In genomic region chr1:160533209-160533820, GRCm38 (mm10) we compare ENCODE assay signal across 16 mouse cellular contexts.
A peak's percentile ranks its signal among the peaks of the same experiment; 100 is the strongest.
DNase-seq lines count a peak whose midpoint lies in the region; ATAC-seq lines count a peak whose summit lies in the region.
"Had no signal": no experiment of that assay in that cellular context is flagged by ENCODE, and none has a peak within 500 bp of the region (broad histone marks: within the 10 kb centered on the region; RNA-seq: fewer than 3 reads in every experiment).

No protein-coding gene starts in this region.

- H3K9me3 ChIP-seq in heart, embryonic 16.5 days (replicated peaks; ENCODE audit: control insufficient read depth, low read length) = no peaks in the 10 kb centered on the region
- no peaks in the 10 kb centered on the region for H3K9me3 ChIP-seq in heart, embryonic 11.5 days (replicated peaks; ENCODE audit: control insufficient read depth, low read length)
- H3K9me3 ChIP-seq in forebrain, embryonic 12.5 days = no peaks in the 10 kb centered on the region
- no peaks in the 10 kb centered on the region for H3K9me3 ChIP-seq in hindbrain, embryonic 14.5 days (ENCODE audit: control insufficient read depth, low read length)
- H3K9me3 ChIP-seq in neural tube, embryonic 13.5 days = no peaks in the 10 kb centered on the region
- H3K9me3 ChIP-seq: embryonic facial prominence, embryonic 12.5 days; limb, embryonic 13.5 days; megakaryocyte, embryonic 14.5 days had no signal

- no peaks in the 10 kb centered on the region for H3K27me3 ChIP-seq in heart, embryonic 16.5 days (ENCODE audit: control insufficient read depth, insufficient read depth, low read length)
- no peaks in the 10 kb centered on the region for H3K27me3 ChIP-seq in heart, embryonic 11.5 days (ENCODE audit: control insufficient read depth, insufficient read depth, low read length)
- H3K27me3 ChIP-seq in forebrain, embryonic 12.5 days = no peaks in the 10 kb centered on the region
- no peaks in the 10 kb centered on the region for H3K27me3 ChIP-seq in hindbrain, embryonic 14.5 days (ENCODE audit: control insufficient read depth, insufficient read depth, low read length)
- no peaks in the 10 kb centered on the region for H3K27me3 ChIP-seq in neural tube, embryonic 13.5 days
- H3K27me3 ChIP-seq: embryonic facial prominence, embryonic 12.5 days; limb, embryonic 13.5 days; megakaryocyte, embryonic 14.5 days had no signal

- WGBS in heart, embryonic 16.5 days = 43% methylated on average over 6 of the region's 6 CpGs
- WGBS in heart, embryonic 11.5 days (ENCODE audit: insufficient replicate concordance) = 55% methylated on average over 6 of the region's 6 CpGs
- 32% methylated on average over 6 of the region's 6 CpGs for WGBS in forebrain, embryonic 12.5 days
- WGBS in hindbrain, embryonic 14.5 days = 50% methylated on average over 6 of the region's 6 CpGs
- 58% methylated on average over 6 of the region's 6 CpGs for WGBS in neural tube, embryonic 13.5 days

- no peak overlapping the region for H3K9ac ChIP-seq in heart, embryonic 16.5 days (ENCODE audit: low read length)
- no peak overlapping the region for H3K9ac ChIP-seq in heart, embryonic 11.5 days (ENCODE audit: low read depth, low read length)
- no peak overlapping the region for H3K9ac ChIP-seq in forebrain, embryonic 12.5 days
- no peak overlapping the region for H3K9ac ChIP-seq in hindbrain, embryonic 14.5 days
- H3K9ac ChIP-seq in neural tube, embryonic 13.5 days = no peak overlapping the region
- H3K9ac ChIP-seq: embryonic facial prominence, embryonic 12.5 days; limb, embryonic 13.5 days had no signal

- H3K4me2 ChIP-seq in heart, embryonic 16.5 days (ENCODE audit: low read depth, low read length) = no peak overlapping the region
- H3K4me2 ChIP-seq in heart, embryonic 11.5 days = no peak overlapping the region
- no peak overlapping the region for H3K4me2 ChIP-seq in forebrain, embryonic 12.5 days
- no peak overlapping the region for H3K4me2 ChIP-seq in hindbrain, embryonic 14.5 days (replicated peaks)
- H3K4me2 ChIP-seq in neural tube, embryonic 13.5 days = no peak overlapping the region
- H3K4me2 ChIP-seq: embryonic facial prominence, embryonic 12.5 days; limb, embryonic 13.5 days had no signal

- H3K36me3 ChIP-seq in heart, embryonic 16.5 days (ENCODE audit: control insufficient read depth, insufficient read depth) = no peaks in the 10 kb centered on the region
- no peaks in the 10 kb centered on the region for H3K36me3 ChIP-seq in heart, embryonic 11.5 days (ENCODE audit: control insufficient read depth, insufficient read depth, low read length)
- H3K36me3 ChIP-seq in forebrain, embryonic 12.5 days (replicated peaks) = no peaks in the 10 kb centered on the region
- H3K36me3 ChIP-seq in hindbrain, embryonic 14.5 days (replicated peaks; ENCODE audit: control insufficient read depth, insufficient read depth) = no peaks in the 10 kb centered on the region
- no peaks in the 10 kb centered on the region for H3K36me3 ChIP-seq in neural tube, embryonic 13.5 days
- H3K36me3 ChIP-seq: embryonic facial prominence, embryonic 12.5 days; limb, embryonic 13.5 days had no signal

- peak overlapping the region; percentile 9; the same call in 1 of the 2 replicates for H3K27ac ChIP-seq in heart, embryonic 16.5 days (ENCODE audit: low read length)
- H3K27ac ChIP-seq in heart, embryonic 11.5 days (ENCODE audit: low read depth, low read length) = no peak overlapping the region
- peak overlapping the region; percentile 87 for H3K27ac ChIP-seq in forebrain, embryonic 12.5 days
- H3K27ac ChIP-seq in hindbrain, embryonic 14.5 days = 0 out of 2 replicates have a peak overlapping the region, but pooled peaks have one; percentile 32
- peak overlapping the region; percentile 35 for H3K27ac ChIP-seq in neural tube, embryonic 13.5 days (replicated peaks)
- H3K27ac ChIP-seq: embryonic facial prominence, embryonic 12.5 days; limb, embryonic 13.5 days had no signal

- H3K4me3 ChIP-seq in heart, embryonic 16.5 days (ENCODE audit: low read length) = no peak overlapping the region
- no peak overlapping the region for H3K4me3 ChIP-seq in heart, embryonic 11.5 days (ENCODE audit: low read depth, low read length)
- H3K4me3 ChIP-seq in forebrain, embryonic 12.5 days (replicated peaks) = no peak overlapping the region
- H3K4me3 ChIP-seq in hindbrain, embryonic 14.5 days (replicated peaks; ENCODE audit: low read length) = no peak overlapping the region
- no peak overlapping the region for H3K4me3 ChIP-seq in neural tube, embryonic 13.5 days
- H3K4me3 ChIP-seq: embryonic facial prominence, embryonic 12.5 days; limb, embryonic 13.5 days; megakaryocyte, embryonic 14.5 days had no signal

- no peak for ATAC-seq in heart, embryonic 16.5 days (replicated peaks; ENCODE audit: extremely low read depth, insufficient read depth, low FRiP score)
- ATAC-seq in heart, embryonic 11.5 days (replicated peaks; ENCODE audit: insufficient number of reproducible peaks, low FRiP score, low TSS enrichment) = no peak
- ATAC-seq in forebrain, embryonic 12.5 days (ENCODE audit: low FRiP score) = peak; percentile 72
- no peak for ATAC-seq in hindbrain, embryonic 14.5 days (ENCODE audit: low FRiP score)
- ATAC-seq in neural tube, embryonic 13.5 days (ENCODE audit: low read depth) = no peak
- ATAC-seq: activated CD4-positive, CD25-positive, alpha-beta regulatory T cell, adult 4 months; inflammation-experienced regulatory T-cells, adult 6 months had no signal

- DNase-seq in hindbrain, embryonic 14.5 days (ENCODE audit: low spot score) = no peak
- DNase-seq in thymus, postnatal 14 days = no peak
- no peak for DNase-seq in cerebellum, postnatal 25 days
- DNase-seq: cerebellum, adult 8-10 months; lung, adult 18-20 months; right cerebral cortex, postnatal 4 days; thymus, postnatal 4 days had no signal

- peaks cover 20% of the 10 kb centered on the region for H3K4me1 ChIP-seq in heart, embryonic 16.5 days (ENCODE audit: control insufficient read depth, insufficient read depth, low read length)
- H3K4me1 ChIP-seq in heart, embryonic 11.5 days (ENCODE audit: control insufficient read depth, insufficient read depth, low read length) = peaks cover 9% of the 10 kb centered on the region
- H3K4me1 ChIP-seq in forebrain, embryonic 12.5 days = peaks cover 9% of the 10 kb centered on the region
- H3K4me1 ChIP-seq in hindbrain, embryonic 14.5 days (replicated peaks; ENCODE audit: control insufficient read depth, insufficient read depth, low read length) = peaks cover 20% of the 10 kb centered on the region; the same call in 1 of the 2 replicates
- peaks cover 24% of the 10 kb centered on the region for H3K4me1 ChIP-seq in neural tube, embryonic 13.5 days (replicated peaks)
- H3K4me1 ChIP-seq: embryonic facial prominence, embryonic 12.5 days; megakaryocyte, embryonic 14.5 days had no signal
